Mouse (Mus musculus): ENCODE data around the gene Xxylt1.

Gene Xxylt1

GRCm38 (mm10) chr16:30956141-30956540, 125.1 kb downstream of the Xxylt1 start:
- DNase-seq (ENCODE audit: low spot score) = no peak

GRCm38 (mm10) chr16:30948636-30949035, 132.6 kb downstream of the Xxylt1 start:
- DNase-seq (ENCODE audit: low spot score) = no peak

- no peak for DNase-seq (ENCODE audit: low spot score)
Measured at GRCm38 (mm10) chr16:30948216-30948615, 133.0 kb downstream of the Xxylt1 start.

- DNase-seq (ENCODE audit: low spot score) = no peak
Measured at GRCm38 (mm10) chr16:30944886-30945285, 136.3 kb downstream of the Xxylt1 start.

- DNase-seq (ENCODE audit: low spot score) = no peak
Measured at GRCm38 (mm10) chr16:30943919-30944318, 137.3 kb downstream of the Xxylt1 start.

GRCm38 (mm10) chr16:30940699-30941098, 140.5 kb downstream of the Xxylt1 start:
- peak; percentile 45 for DNase-seq (ENCODE audit: low spot score)

GRCm38 (mm10) chr16:30939903-30940302, 141.3 kb downstream of the Xxylt1 start:
- peak; percentile 44 for DNase-seq (ENCODE audit: low spot score)

- no peak for DNase-seq (ENCODE audit: low spot score)
Measured at GRCm38 (mm10) chr16:30939210-30939609, 142.0 kb downstream of the Xxylt1 start.

GRCm38 (mm10) chr16:30938664-30939063, 142.6 kb downstream of the Xxylt1 start:
- no peak for DNase-seq (ENCODE audit: low spot score)

GRCm38 (mm10) chr16:30937665-30938064, 143.6 kb downstream of the Xxylt1 start:
- DNase-seq (ENCODE audit: low spot score) = no peak

- no peak for DNase-seq (ENCODE audit: low spot score)
Measured at GRCm38 (mm10) chr16:30936471-30936870, 144.8 kb downstream of the Xxylt1 start.

GRCm38 (mm10) chr16:30936012-30936461, 145.2 kb downstream of the Xxylt1 start:
- no peak for DNase-seq (ENCODE audit: low spot score)

GRCm38 (mm10) chr16:30934967-30935690, 146.1 kb downstream of the Xxylt1 start:
- no peak for DNase-seq (ENCODE audit: low spot score)

- no peak for DNase-seq (ENCODE audit: low spot score)
Measured at GRCm38 (mm10) chr16:30934205-30934780, 146.9 kb downstream of the Xxylt1 start.

- DNase-seq (ENCODE audit: low spot score) = no peak
Measured at GRCm38 (mm10) chr16:30933366-30933765, 147.9 kb downstream of the Xxylt1 start.

- DNase-seq (ENCODE audit: low spot score) = no peak
Measured at GRCm38 (mm10) chr16:30932791-30933190, 148.4 kb downstream of the Xxylt1 start.

- no peak for DNase-seq (ENCODE audit: low spot score)
Measured at GRCm38 (mm10) chr16:30932196-30932595, 149.0 kb downstream of the Xxylt1 start.

GRCm38 (mm10) chr16:30929165-30929564, 152.1 kb downstream of the Xxylt1 start:
- DNase-seq (ENCODE audit: low spot score) = no peak

GRCm38 (mm10) chr16:30928076-30928750, 153.0 kb downstream of the Xxylt1 start:
- DNase-seq (ENCODE audit: low spot score) = no peak

GRCm38 (mm10) chr16:30925496-30925895, 155.7 kb downstream of the Xxylt1 start:
- no peak for DNase-seq (ENCODE audit: low spot score)

- no peak for DNase-seq (ENCODE audit: low spot score)
Measured at GRCm38 (mm10) chr16:30923899-30924298, 157.3 kb downstream of the Xxylt1 start.

- peak; percentile 59 for DNase-seq (ENCODE audit: low spot score)
Measured at GRCm38 (mm10) chr16:30922548-30922947, 158.7 kb downstream of the Xxylt1 start.

- DNase-seq (ENCODE audit: low spot score) = no peak
Measured at GRCm38 (mm10) chr16:30918866-30919265, 162.4 kb downstream of the Xxylt1 start.

Measured in retina, embryonic 14.5 days (tissue).